Mouse (Mus musculus) forebrain, embryonic 10.5 days (tissue): ENCODE results near the gene Cox15. TPM values are rescaled to one million over a fixed set of nuclear protein-coding genes. Genes with fewer than 3 reads are reported as not detected.
A peak's percentile ranks its signal among the peaks of the same experiment; 100 is the strongest.

Source experiments
- DNase-seq: peaks from one replicate; pipeline ENCODE4 v3.0.0-alpha.2; 2017; ENCODE audit warnings: low spot score; ENCODE audit errors: extremely low spot score
- H3K27ac ChIP-seq: fragments of 300-500 bp; sonication (generic); 2 replicates; pipeline ENCODE4 v1.5.1; 2016; ENCODE audit warnings: mild to moderate bottlenecking
- H3K27me3 ChIP-seq: fragments of 300-500 bp; sonication (generic); 2 replicates; pipeline ENCODE4 v1.6.1; 2016; ENCODE audit warnings: mild to moderate bottlenecking; ENCODE audit not compliant: poor library complexity, severe bottlenecking
- H3K36me3 ChIP-seq: fragments of 300-500 bp; sonication (generic); replicated peaks from 2 replicates; pipeline ENCODE4 v1.6.1; 2016; ENCODE audit warnings: mild to moderate bottlenecking, moderate library complexity
- H3K4me1 ChIP-seq: fragments of 300-500 bp; sonication (generic); 2 replicates; pipeline ENCODE4 v1.6.1; 2016
- H3K4me3 ChIP-seq: fragments of 300-500 bp; sonication (generic); 2 replicates; pipeline ENCODE4 v1.5.1; 2016; ENCODE audit warnings: mild to moderate bottlenecking, moderate library complexity
- H3K9me3 ChIP-seq: fragments of 300-500 bp; sonication (generic); 2 replicates; pipeline ENCODE4 v1.6.1; 2016; ENCODE audit warnings: mild to moderate bottlenecking, moderate library complexity
- WGBS: fragments of 180-500 bp; shearing (Covaris S2); methylation state at CpG from one replicate; pipeline ENCODE4 v1.1.7; 2016; 5-methylcytosine and 5-hydroxymethylcytosine counted together
- polyA plus RNA-seq: library from polyadenylated mRNA; unstranded; fragments of >200 nt; fragmentation: Nextera tagmentation; extraction: Ambion mirVana; gene quantifications from 2 replicates; pipeline ENCODE4 v1.2.1, GENCODE M21; 2016

Gene Cox15
- polyA plus RNA-seq, 1 experiment from 2014 or later = 15.7 TPM

GRCm38 (mm10) chr19:43775433-43775832 lies 22.6 kb upstream of the Cox15 start:
- Histone ChIP-seq H3K4me1 (no peaks in the 10 kb centered on the region), H3K27me3 (no peaks in the 10 kb centered on the region), H3K9me3 (no peaks in the 10 kb centered on the region), H3K36me3 (no peaks in the 10 kb centered on the region), H3K4me3 (no peak overlapping the region), H3K27ac (no peak overlapping the region)
- DNase-seq = no peak
- WGBS = 85% methylated on average over 10 of the region's 10 CpGs

- Histone ChIP-seq H3K36me3 (no peaks in the 10 kb centered on the region), H3K27me3 (no peaks in the 10 kb centered on the region), H3K4me1 (no peaks in the 10 kb centered on the region), H3K9me3 (no peaks in the 10 kb centered on the region), H3K4me3 (no peak overlapping the region), H3K27ac (no peak overlapping the region)
- no peak for DNase-seq
- 63% methylated on average over 6 of the region's 6 CpGs for WGBS
These were observed 19.5 kb upstream of the Cox15 start for GRCm38 (mm10) chr19:43772311-43772710.

GRCm38 (mm10) chr19:43771499-43771969 lies 18.7 kb upstream of the Cox15 start:
- Histone ChIP-seq H3K27ac (no peak overlapping the region), H3K4me1 (no peaks in the 10 kb centered on the region), H3K4me3 (no peak overlapping the region), H3K27me3 (no peaks in the 10 kb centered on the region), H3K9me3 (no peaks in the 10 kb centered on the region), H3K36me3 (no peaks in the 10 kb centered on the region)
- DNase-seq = no peak
- WGBS = 93% methylated on average over 5 of the region's 5 CpGs

GRCm38 (mm10) chr19:43770584-43770983 lies 17.8 kb upstream of the Cox15 start:
- Histone ChIP-seq H3K27me3 (no peaks in the 10 kb centered on the region), H3K9me3 (no peaks in the 10 kb centered on the region), H3K4me1 (no peaks in the 10 kb centered on the region), H3K4me3 (no peak overlapping the region), H3K27ac (no peak overlapping the region), H3K36me3 (no peaks in the 10 kb centered on the region)
- WGBS = 94% methylated on average over 4 of the region's 4 CpGs
- DNase-seq = no peak

GRCm38 (mm10) chr19:43769366-43769960 lies 16.7 kb upstream of the Cox15 start:
- Histone ChIP-seq H3K9me3 (no peaks in the 10 kb centered on the region), H3K36me3 (no peaks in the 10 kb centered on the region), H3K27me3 (no peaks in the 10 kb centered on the region), H3K27ac (no peak overlapping the region), H3K4me3 (no peak overlapping the region), H3K4me1 (no peaks in the 10 kb centered on the region)
- no peak for DNase-seq
- 86% methylated on average over 5 of the region's 5 CpGs for WGBS

- no peaks in the 10 kb centered on the region for H3K27me3 ChIP-seq
- no peak overlapping the region for H3K27ac ChIP-seq
- H3K9me3 ChIP-seq = no peaks in the 10 kb centered on the region
- no peaks in the 10 kb centered on the region for H3K36me3 ChIP-seq
- 88% methylated on average over 9 of the region's 9 CpGs for WGBS
- no peak overlapping the region for H3K4me3 ChIP-seq
- no peaks in the 10 kb centered on the region for H3K4me1 ChIP-seq
- DNase-seq = no peak
These were observed 14.9 kb upstream of the Cox15 start for GRCm38 (mm10) chr19:43767549-43768322.

GRCm38 (mm10) chr19:43766451-43766850 lies 13.7 kb upstream of the Cox15 start:
- DNase-seq = no peak
- no peaks in the 10 kb centered on the region for H3K36me3 ChIP-seq
- H3K9me3 ChIP-seq = no peaks in the 10 kb centered on the region
- H3K4me1 ChIP-seq = no peaks in the 10 kb centered on the region
- 90% methylated on average over 5 of the region's 5 CpGs for WGBS
- H3K4me3 ChIP-seq = no peak overlapping the region
- no peaks in the 10 kb centered on the region for H3K27me3 ChIP-seq
- no peak overlapping the region for H3K27ac ChIP-seq

- H3K4me3 ChIP-seq = no peak overlapping the region
- no peaks in the 10 kb centered on the region for H3K4me1 ChIP-seq
- H3K27me3 ChIP-seq = no peaks in the 10 kb centered on the region
- DNase-seq = no peak
- H3K9me3 ChIP-seq = no peaks in the 10 kb centered on the region
- no peak overlapping the region for H3K27ac ChIP-seq
- 81% methylated on average over 2 of the region's 2 CpGs for WGBS
- no peaks in the 10 kb centered on the region for H3K36me3 ChIP-seq
These were observed 9.6 kb upstream of the Cox15 start for GRCm38 (mm10) chr19:43762410-43762809.

GRCm38 (mm10) chr19:43761543-43762256 lies 8.9 kb upstream of the Cox15 start:
- H3K36me3 ChIP-seq = no peaks in the 10 kb centered on the region
- H3K27me3 ChIP-seq = no peaks in the 10 kb centered on the region
- no peak overlapping the region for H3K4me3 ChIP-seq
- no peaks in the 10 kb centered on the region for H3K4me1 ChIP-seq
- no peaks in the 10 kb centered on the region for H3K9me3 ChIP-seq
- H3K27ac ChIP-seq = no peak overlapping the region
- DNase-seq = no peak

DNA sequence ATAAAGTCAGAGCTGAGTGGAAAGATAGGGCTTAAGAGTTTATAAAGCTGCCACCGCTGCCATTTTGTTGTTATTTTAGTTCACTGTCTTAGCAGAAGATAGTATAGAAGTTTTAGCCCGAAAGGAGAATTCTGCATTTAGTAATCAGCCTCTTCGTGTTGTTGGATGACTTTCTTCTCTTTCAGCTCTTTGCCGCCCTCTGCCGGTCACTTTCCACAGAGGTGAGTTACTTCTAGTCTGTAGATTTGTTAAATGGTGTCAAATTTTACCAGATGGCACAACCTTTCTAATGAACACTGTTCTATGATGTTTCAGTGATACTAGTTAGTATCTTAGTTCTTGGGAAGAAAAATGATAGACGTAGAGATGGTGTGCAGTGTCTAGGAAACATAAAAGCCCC lies 7.7 kb upstream of the Cox15 start:
- H3K4me3 ChIP-seq = no peak overlapping the region
- no peaks in the 10 kb centered on the region for H3K36me3 ChIP-seq
- H3K4me1 ChIP-seq = no peaks in the 10 kb centered on the region
- 27% methylated on average over 6 of the region's 6 CpGs for WGBS
- no peak overlapping the region for H3K27ac ChIP-seq
- H3K9me3 ChIP-seq = no peaks in the 10 kb centered on the region
- peak; percentile 77 for DNase-seq
- no peaks in the 10 kb centered on the region for H3K27me3 ChIP-seq

GRCm38 (mm10) chr19:43754872-43755271 lies 2.1 kb upstream of the Cox15 start:
- no peak for DNase-seq
- no peak overlapping the region for H3K27ac ChIP-seq
- no peaks in the 10 kb centered on the region for H3K27me3 ChIP-seq
- H3K9me3 ChIP-seq = no peaks in the 10 kb centered on the region
- H3K36me3 ChIP-seq = peaks cover 15% of the 10 kb centered on the region
- peaks cover 17% of the 10 kb centered on the region for H3K4me1 ChIP-seq
- no peak overlapping the region for H3K4me3 ChIP-seq
- 77% methylated on average over 2 of the region's 2 CpGs for WGBS

DNA sequence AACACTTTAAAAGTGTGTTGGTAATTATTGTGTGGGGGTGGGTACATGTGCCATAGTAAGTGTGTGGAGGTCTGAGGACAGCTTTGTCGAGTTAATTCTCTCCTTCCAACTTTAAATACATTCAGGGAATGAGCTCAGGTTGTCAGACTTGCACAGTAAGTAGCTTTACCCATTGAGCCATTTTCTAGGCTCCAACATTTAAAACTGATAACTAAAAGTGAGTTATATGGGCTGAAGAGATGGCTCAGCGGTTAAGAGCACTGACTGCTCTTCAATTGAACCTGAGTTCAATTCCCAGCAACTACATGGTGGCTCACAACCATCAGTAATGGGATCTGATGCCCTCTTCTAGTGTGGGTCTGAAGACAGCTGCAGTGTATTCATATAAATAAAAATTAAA lies 1.4 kb upstream of the Cox15 start:
- no peaks in the 10 kb centered on the region for H3K9me3 ChIP-seq
- H3K27me3 ChIP-seq = no peaks in the 10 kb centered on the region
- no peak overlapping the region for H3K4me3 ChIP-seq
- H3K4me1 ChIP-seq = peaks cover 17% of the 10 kb centered on the region
- 70% methylated on average over 2 of the region's 2 CpGs for WGBS
- no peak overlapping the region for H3K27ac ChIP-seq
- peaks cover 20% of the 10 kb centered on the region for H3K36me3 ChIP-seq
- DNase-seq = no peak

GRCm38 (mm10) chr19:43753226-43753835 lies 531 bp upstream of the Cox15 start:
- 2% methylated on average over 23 of the region's 24 CpGs for WGBS
- no peak for DNase-seq
- H3K36me3 ChIP-seq = peaks cover 29% of the 10 kb centered on the region
- no peaks in the 10 kb centered on the region for H3K9me3 ChIP-seq
- peak overlapping the region; percentile 97 for H3K27ac ChIP-seq
- no peaks in the 10 kb centered on the region for H3K27me3 ChIP-seq
- H3K4me3 ChIP-seq = peak overlapping the region; percentile 82
- peaks cover 17% of the 10 kb centered on the region for H3K4me1 ChIP-seq
